Mouse (Mus musculus): ENCODE results near the gene Ecsit. TPM values are rescaled to one million over a fixed set of nuclear protein-coding genes. Genes with fewer than 3 reads are reported as not detected.

Ecsit gene
- polyA plus RNA-seq (2012; rRNA removed) = 28.0 and 28.9 TPM in 2 replicates

GRCm38 (mm10) chr9:22085022-22085834, at the start of gene Ecsit:
Gene Ecsit (minus strand): TSS chr9:22085438.

GRCm38 (mm10) chr9:22116740-22117426, 31.6 kb upstream of the Ecsit start, which contains the start of gene Elof1:
Gene Elof1 (minus strand): TSS chr9:22117172.

GRCm38 (mm10) chr9:22098993-22099696, 13.9 kb upstream of the Ecsit start, which contains the start of gene Cnn1:
Gene Cnn1 (plus strand): TSS chr9:22099216.

GRCm38 (mm10) chr9:22070791-22071573, 14.3 kb downstream of the Ecsit start, which contains the start of the genes Gm49318 and Zfp653:
Gene Gm49318 (minus strand): TSS chr9:22071259.
Gene Zfp653 (minus strand): TSS chr9:22071376.

GRCm38 (mm10) chr9:22051958-22052254, 33.3 kb downstream of the Ecsit start, which contains the start of gene Elavl3:
Gene Elavl3 (minus strand): TSS chr9:22052023.

Other genes with a start within 250 kb of the Ecsit start
- gene Angptl8, start 249.9 kb downstream of the Ecsit start, polyA plus RNA-seq (2012; rRNA removed) = 3.4 and 4.1 TPM in 2 replicates
- 34.1 and 43.0 TPM in 2 replicates for gene Dock6, start 232.8 kb downstream of the Ecsit start, polyA plus RNA-seq (2012; rRNA removed)
- gene Rab3d, start 167.2 kb downstream of the Ecsit start, polyA plus RNA-seq (2012; rRNA removed) = 153 and 157 TPM in 2 replicates
- 1.5 and 1.9 TPM in 2 replicates for gene Ccdc159, start 158.0 kb downstream of the Ecsit start, polyA plus RNA-seq (2012; rRNA removed)
- gene Tmem205, start 157.9 kb downstream of the Ecsit start, polyA plus RNA-seq (2012; rRNA removed) = 106 and 127 TPM in 2 replicates
- gene Plppr2, start 148.4 kb downstream of the Ecsit start, polyA plus RNA-seq (2012; rRNA removed) = 9.0 and 10.0 TPM in 2 replicates
- gene Swsap1, start 129.7 kb downstream of the Ecsit start, polyA plus RNA-seq (2012; rRNA removed) = 4.9 and 6.1 TPM in 2 replicates
- 1.6 and 2.4 TPM in 2 replicates for gene Epor, start 121.9 kb downstream of the Ecsit start, polyA plus RNA-seq (2012; rRNA removed)
- gene Rgl3, start 96.0 kb downstream of the Ecsit start, polyA plus RNA-seq (2012; rRNA removed) = 27.3 and 31.9 TPM in 2 replicates
- gene Ccdc151, start 82.8 kb downstream of the Ecsit start, polyA plus RNA-seq (2012; rRNA removed) = not detected in 2 replicates
- 51.0 and 53.4 TPM in 2 replicates for gene Prkcsh, start 82.6 kb downstream of the Ecsit start, polyA plus RNA-seq (2012; rRNA removed)
- 0.21 and 0.30 TPM in 2 replicates for gene Elavl3, start 33.4 kb downstream of the Ecsit start, polyA plus RNA-seq (2012; rRNA removed)
- gene Gm49318, start 14.2 kb downstream of the Ecsit start, polyA plus RNA-seq (2012; rRNA removed) = not detected in 2 replicates
- 7.2 and 7.4 TPM in 2 replicates for gene Zfp653, start 14.1 kb downstream of the Ecsit start, polyA plus RNA-seq (2012; rRNA removed)
- gene Cnn1, start 13.8 kb upstream of the Ecsit start, polyA plus RNA-seq (2012; rRNA removed) = 574 and 943 TPM in 2 replicates
- 106 and 132 TPM in 2 replicates for gene Elof1, start 31.7 kb upstream of the Ecsit start, polyA plus RNA-seq (2012; rRNA removed)
- gene Acp5, start 50.3 kb upstream of the Ecsit start, polyA plus RNA-seq (2012; rRNA removed) = 54.2 and 73.9 TPM in 2 replicates
- 42.9 and 45.4 TPM in 2 replicates for gene Pigyl, start 71.4 kb upstream of the Ecsit start, polyA plus RNA-seq (2012; rRNA removed)
- not detected in 2 replicates for gene Zfp872, start 102.7 kb upstream of the Ecsit start, polyA plus RNA-seq (2012; rRNA removed)
- gene Zfp809, start 140.3 kb upstream of the Ecsit start, polyA plus RNA-seq (2012; rRNA removed) = 1.3 and 6.8 TPM in 2 replicates
- 0.02 TPM in 1 of 2 replicates, not detected in the other for gene Zfp599, start 174.5 kb upstream of the Ecsit start, polyA plus RNA-seq (2012; rRNA removed)
- 0.79 and 0.99 TPM in 2 replicates for gene Zfp810, start 222.2 kb upstream of the Ecsit start, polyA plus RNA-seq (2012; rRNA removed)